Mouse (Mus musculus): Measurements from ENCODE around the gene Arhgap22.

Gene Arhgap22

GRCm38 (mm10) chr14:33287920-33288319, 74.1 kb downstream of the Arhgap22 start:
- no peak for DNase-seq

- DNase-seq, result no peak
Observed at GRCm38 (mm10) chr14:33290038-33290437, 76.2 kb downstream of the Arhgap22 start.

DNA sequence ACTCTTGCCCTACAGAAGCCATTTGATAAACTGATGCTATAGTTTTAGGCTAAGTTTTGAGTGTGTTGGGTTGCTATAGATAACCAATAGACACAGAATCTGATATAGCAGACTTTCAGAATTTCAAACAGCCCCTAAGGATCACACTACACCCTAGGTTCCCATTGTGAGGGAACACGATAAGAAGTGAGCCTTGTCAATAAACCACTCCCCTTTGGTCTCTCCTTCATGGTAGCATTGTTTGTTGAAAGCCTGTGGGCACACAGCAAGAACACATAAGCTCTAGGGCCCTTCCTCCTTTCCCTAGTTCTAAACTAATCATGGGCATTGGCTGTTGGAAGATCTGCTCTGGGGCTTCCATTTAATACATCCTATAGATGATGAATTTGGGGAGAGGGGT, 80.7 kb downstream of the Arhgap22 start:
- DNase-seq, result no peak

- DNase-seq, result no peak
Observed at GRCm38 (mm10) chr14:33296698-33297341, 83.0 kb downstream of the Arhgap22 start.

- DNase-seq, result no peak
Observed at GRCm38 (mm10) chr14:33300591-33300990, 86.8 kb downstream of the Arhgap22 start.

- DNase-seq, result peak; percentile 78
Observed at GRCm38 (mm10) chr14:33303348-33303819, 89.6 kb downstream of the Arhgap22 start.

GRCm38 (mm10) chr14:33305645-33306281, 91.9 kb downstream of the Arhgap22 start:
- DNase-seq, result no peak

- DNase-seq, result no peak
Observed at GRCm38 (mm10) chr14:33310719-33311118, 96.9 kb downstream of the Arhgap22 start.

DNA sequence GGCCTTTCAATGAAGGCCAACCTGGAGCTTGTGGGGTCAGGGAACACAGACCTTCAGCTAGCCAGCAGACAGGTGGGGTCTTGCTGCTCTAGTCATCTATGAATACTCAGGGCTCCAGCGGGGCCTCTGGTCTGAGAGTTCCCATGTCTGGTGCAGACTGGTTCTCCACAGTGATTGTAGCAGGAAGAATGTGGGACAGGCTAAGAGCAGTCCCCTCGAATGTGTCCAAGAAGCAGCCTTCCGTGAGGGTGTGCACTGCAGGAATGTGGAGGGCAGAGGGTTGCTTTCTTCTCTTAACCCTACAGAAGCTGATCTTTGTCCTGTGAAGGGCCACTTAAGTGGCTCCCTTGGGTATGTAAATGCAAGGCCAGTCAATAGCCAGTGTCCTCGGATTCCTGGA, 98.5 kb downstream of the Arhgap22 start:
- no peak for DNase-seq

DNA sequence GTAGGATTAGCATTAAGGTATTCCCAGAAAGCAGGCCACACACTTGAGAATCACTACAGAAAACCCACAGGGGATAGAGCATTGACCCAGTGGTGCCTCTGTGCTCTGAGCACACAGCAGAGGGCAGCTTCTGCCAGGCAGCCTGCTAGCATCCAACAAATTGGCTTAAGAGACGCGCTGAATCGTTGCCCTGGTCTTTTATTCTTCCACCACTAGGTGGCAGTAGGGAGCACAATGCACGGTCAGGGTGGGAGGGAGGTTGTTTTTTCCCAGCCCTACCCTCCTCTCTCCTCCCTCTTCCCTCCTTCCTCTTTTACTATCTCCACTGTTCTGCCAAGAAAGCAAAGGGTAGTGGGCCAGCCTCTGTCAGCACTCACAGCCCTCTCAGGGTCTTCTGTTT, 99.8 kb downstream of the Arhgap22 start:
- DNase-seq, result peak; percentile 67

DNA sequence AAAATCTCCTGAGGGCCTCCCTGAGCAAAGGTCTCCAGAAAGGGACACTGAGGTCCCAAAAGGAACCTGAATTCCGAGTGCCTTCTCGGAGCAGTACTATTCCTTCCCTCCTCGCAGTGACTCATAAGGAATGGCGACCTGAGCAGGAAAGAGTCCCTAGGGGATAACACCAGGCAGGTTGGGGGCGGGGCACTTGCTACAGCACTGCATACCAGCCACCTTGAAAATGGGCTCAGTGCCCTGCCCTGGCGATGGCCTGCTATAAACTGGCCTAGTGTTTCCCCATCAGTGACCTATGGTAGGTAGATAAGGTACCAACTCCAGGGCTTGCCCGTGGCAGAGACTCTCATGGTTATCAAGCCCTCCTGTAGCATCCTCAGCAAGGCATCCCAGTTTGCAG, 100.3 kb downstream of the Arhgap22 start:
- no peak for DNase-seq

DNA sequence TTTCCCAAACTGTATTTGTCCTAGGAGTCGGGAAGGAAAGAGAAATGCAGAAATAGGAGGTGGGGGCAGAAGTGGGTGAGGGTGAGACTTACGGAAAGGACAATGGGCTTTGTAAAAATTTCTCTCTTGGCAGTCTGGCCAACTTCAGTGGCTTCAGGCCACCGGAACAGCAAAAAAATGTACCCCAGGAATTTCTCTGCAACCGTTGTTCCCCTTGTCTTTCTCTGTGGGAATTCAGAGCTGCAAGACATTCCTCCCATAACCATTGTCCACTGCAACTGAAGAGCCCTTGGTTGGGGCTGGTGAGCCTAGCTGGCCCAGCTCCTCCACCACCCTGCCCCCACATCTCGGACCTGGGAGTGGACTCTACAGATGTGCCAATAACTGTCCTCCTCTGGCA, 101.3 kb downstream of the Arhgap22 start:
- no peak for DNase-seq

DNA sequence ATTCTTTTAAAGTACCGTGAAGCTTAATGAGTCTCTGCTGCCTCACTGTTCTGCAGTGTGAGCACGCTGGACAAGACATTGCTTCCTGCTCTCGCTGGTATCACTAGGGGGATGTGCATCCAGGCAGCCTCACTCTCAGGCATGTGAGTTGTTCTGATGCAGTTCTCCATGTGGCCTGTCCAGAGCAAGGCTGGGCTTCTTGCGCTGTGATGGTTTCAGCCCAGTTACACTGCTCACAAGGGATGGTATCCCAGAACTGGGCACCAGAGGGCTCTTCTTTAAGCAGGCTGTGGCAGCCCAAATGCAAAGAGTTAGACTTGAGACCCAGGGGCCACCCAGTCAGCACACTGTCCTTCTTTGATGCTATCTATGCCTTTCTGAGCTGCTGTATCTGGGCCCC, 101.9 kb downstream of the Arhgap22 start:
- DNase-seq, result no peak

DNA sequence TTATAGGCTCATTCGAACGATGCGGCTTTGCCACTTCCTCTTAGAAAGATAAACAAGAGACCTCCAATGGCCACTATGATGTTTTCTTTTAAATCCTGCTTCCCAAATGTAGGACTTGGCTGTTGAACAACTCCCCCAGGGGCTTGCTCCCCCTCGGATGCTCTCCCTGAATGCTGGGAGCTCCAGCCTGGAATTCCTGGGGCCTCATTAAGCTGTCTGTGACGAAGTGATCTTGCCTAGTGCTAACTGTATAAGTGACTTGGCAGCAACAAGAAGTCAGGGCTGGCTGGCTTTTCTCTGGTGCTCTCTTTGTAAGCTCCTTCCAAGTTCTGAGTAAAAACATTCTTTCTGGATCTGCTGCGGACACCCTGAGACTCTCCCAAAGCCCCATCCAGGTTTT, 104.1 kb downstream of the Arhgap22 start:
- DNase-seq, result no peak

DNA sequence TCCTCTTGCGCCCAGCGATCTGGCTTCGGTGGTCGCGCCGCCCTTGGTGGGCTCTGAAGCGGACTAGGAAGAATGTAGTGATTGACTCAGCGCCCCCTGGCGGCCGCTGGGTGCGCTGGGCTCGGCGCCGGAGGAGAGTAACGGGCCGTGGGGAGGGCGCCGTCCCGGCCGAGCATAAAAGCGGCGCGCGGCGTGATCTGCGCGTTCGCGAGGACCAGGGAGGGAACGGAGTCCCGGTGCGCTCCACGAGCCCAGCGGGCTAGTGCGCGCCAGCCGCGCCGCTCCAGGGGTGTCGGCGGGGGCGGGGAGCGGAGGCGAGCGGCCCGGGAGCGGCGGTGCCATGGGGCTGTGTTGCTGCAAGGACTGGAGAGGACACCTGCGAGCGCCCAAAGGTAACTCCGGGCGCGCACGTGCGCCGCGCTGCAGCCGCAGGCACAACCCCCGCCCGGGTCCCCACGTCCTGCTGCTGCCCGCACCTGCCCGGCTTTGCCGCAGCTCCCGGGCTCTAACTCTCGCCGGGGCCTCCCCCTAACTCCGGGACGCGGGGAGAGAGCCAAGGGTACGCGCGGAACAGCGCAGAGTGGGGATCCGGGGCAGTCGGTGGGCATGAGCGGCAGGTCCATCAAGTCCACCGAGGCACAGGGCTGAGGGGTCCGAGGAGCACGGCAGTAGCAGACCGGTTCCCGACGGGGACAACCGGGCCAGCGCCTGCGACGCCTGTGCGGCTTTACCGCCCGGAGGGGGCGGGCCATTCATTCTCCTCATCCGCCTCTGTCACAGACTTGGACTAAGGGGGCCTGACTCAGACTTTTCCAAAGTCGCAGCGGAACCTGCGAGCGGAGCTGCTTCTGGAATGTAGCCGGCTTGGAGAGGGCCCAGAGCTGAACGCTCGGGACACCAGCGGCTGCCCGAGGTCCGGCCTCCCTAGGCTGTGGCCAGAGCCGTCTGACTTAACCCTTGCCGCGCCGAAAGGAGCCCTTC, 106.0 kb downstream of the Arhgap22 start:
- DNase-seq, result peak; percentile 80

- DNase-seq, result no peak
Observed at GRCm38 (mm10) chr14:33320856-33321255, 107.0 kb downstream of the Arhgap22 start.

- DNase-seq, result peak; percentile 86
Observed at GRCm38 (mm10) chr14:33322661-33323088, 108.8 kb downstream of the Arhgap22 start.

GRCm38 (mm10) chr14:33324556-33324955, 110.7 kb downstream of the Arhgap22 start:
- no peak for DNase-seq

GRCm38 (mm10) chr14:33328369-33328768, 114.5 kb downstream of the Arhgap22 start:
- no peak for DNase-seq

DNA sequence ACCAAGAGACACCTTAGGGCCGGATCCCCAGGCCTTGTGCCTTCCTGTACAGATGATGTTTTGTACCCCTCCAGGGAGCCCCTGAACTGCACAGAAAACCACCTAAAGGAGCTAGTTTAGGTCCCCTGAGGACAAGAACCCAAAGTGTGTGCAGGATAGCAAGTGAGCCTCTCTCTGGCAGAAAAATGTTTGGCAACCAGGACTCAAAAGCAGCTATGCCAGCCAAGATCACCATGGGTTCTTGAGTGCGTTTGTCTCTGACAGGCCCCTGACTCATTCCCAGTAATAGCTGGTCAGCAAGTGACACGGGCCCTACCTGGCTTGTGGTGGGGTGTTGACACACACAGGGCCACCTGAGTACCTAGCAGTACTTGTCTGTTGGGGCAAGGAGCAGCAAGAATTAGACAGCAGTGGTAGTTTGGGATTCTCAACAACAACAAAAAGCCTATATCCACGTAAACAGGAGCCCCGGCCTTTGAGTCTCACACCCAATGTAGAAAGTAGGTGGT, 115.5 kb downstream of the Arhgap22 start:
- DNase-seq, result no peak

DNA sequence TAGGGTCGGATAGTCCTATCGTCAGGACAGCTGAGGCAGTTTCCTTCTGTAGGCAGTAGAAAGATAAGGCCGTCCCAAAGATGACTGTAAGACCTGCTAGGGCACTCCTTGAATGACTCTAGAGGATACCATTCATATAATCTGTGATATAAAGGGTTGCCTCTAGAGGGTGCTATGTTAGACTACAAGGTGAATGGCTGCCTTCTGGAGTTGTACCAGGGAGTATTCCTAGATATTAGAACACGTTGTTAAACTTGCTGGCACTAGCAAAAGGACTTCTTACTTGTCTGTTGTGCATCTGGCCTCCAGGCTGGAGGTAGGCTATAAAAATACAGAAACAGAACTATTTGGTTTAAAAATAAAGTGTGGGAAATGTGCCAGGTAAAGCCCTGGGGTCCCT, 117.2 kb downstream of the Arhgap22 start:
- no peak for DNase-seq

GRCm38 (mm10) chr14:33331627-33332026, 117.8 kb downstream of the Arhgap22 start:
- no peak for DNase-seq

- no peak for DNase-seq
Observed at GRCm38 (mm10) chr14:33333833-33334232, 120.0 kb downstream of the Arhgap22 start.
